Mouse (Mus musculus) cerebellum, postnatal 25 days (tissue): ENCODE results near the gene Per1.
A peak's percentile ranks its signal among the peaks of the same experiment; 100 is the strongest.

Source experiments
- DNase-seq, 2 experiments: peaks; one replicate each; pipeline ENCODE4 v3.0.0; 2021; ENCODE audit warnings: mixed read lengths in 2 of 2

The Per1 gene

GRCm38 (mm10) chr11:69117737-69118695, 23.0 kb downstream of the Per1 start:
- peak; percentile 82 to 83 for DNase-seq

GRCm38 (mm10) chr11:69118765-69119164, 23.7 kb downstream of the Per1 start:
- DNase-seq = peak; percentile 87 to 92

- DNase-seq = no peak
These were observed 24.6 kb downstream of the Per1 start for GRCm38 (mm10) chr11:69119446-69120155.

GRCm38 (mm10) chr11:69120221-69121000, 25.4 kb downstream of the Per1 start, which contains the start of gene Hes7:
TSS of gene Hes7 (plus strand) at chr11:69120404.
- peak; percentile 25 to 46 for DNase-seq

- DNase-seq = peak; percentile 51 to 58
These were observed 26.2 kb downstream of the Per1 start for GRCm38 (mm10) chr11:69121001-69121740.

GRCm38 (mm10) chr11:69121741-69122335, 26.8 kb downstream of the Per1 start:
- peak in 1 of 2 experiments; percentile 70 for DNase-seq

- DNase-seq = peak; percentile 87 to 89
These were observed 27.4 kb downstream of the Per1 start, which contains the start of gene 9130213A22Rik for GRCm38 (mm10) chr11:69122336-69122951. TSS of gene 9130213A22Rik (minus strand) at chr11:69122589.

- DNase-seq = peak; percentile 91 to 93
These were observed 28.2 kb downstream of the Per1 start for GRCm38 (mm10) chr11:69123056-69123692.

GRCm38 (mm10) chr11:69123693-69124497, 28.9 kb downstream of the Per1 start:
- peak; percentile 93 for DNase-seq

GRCm38 (mm10) chr11:69124498-69124847, 29.5 kb downstream of the Per1 start:
- peak; percentile 68 to 80 for DNase-seq

GRCm38 (mm10) chr11:69125041-69125851, 30.2 kb downstream of the Per1 start:
- DNase-seq = peak; percentile 88 to 89

- no peak for DNase-seq
These were observed 30.7 kb downstream of the Per1 start, which contains the start of gene Aloxe3 for GRCm38 (mm10) chr11:69125852-69125918. TSS of gene Aloxe3 (plus strand) at chr11:69125896.

- DNase-seq = peak; percentile 66 to 67
These were observed 31.1 kb downstream of the Per1 start for GRCm38 (mm10) chr11:69125919-69126705.

GRCm38 (mm10) chr11:69126706-69127095, 31.7 kb downstream of the Per1 start:
- DNase-seq = peak in 1 of 2 experiments; percentile 18

- DNase-seq = no peak
These were observed 33.6 kb downstream of the Per1 start for GRCm38 (mm10) chr11:69128426-69129122.

- DNase-seq = no peak
These were observed 38.5 kb downstream of the Per1 start for GRCm38 (mm10) chr11:69133566-69133922.

GRCm38 (mm10) chr11:69133923-69134621, 39.1 kb downstream of the Per1 start:
- peak; percentile 72 to 75 for DNase-seq
